ENCODE assay signal across 16 mouse cellular contexts in genomic region chr15:100166464-100166863, GRCm38 (mm10).
DNase-seq lines count a peak whose midpoint lies in the region; ATAC-seq and TF ChIP-seq lines count a peak whose summit lies in the region.
"Had no signal": no experiment of that assay in that cellular context is flagged by ENCODE, and none has a peak within 500 bp of the region (broad histone marks: within the 10 kb centered on the region; RNA-seq: fewer than 3 reads in every experiment).

No protein-coding gene starts in this region.

- H3K36me3 ChIP-seq in heart, embryonic 15.5 days = peaks cover 47% of the 10 kb centered on the region
- peaks cover 29% of the 10 kb centered on the region for H3K36me3 ChIP-seq in heart, embryonic 11.5 days (ENCODE audit: control insufficient read depth, insufficient read depth, low read length)
- H3K36me3 ChIP-seq in testis, adult 2 months (ENCODE audit: control insufficient read depth, insufficient read depth, low read length) = no peaks in the 10 kb centered on the region; the same call in 1 of the 2 replicates

- no peak for TF ChIP-seq POLR2A in testis, adult 2 months (IDR thresholded peaks at IDR 0.05; ENCODE audit: control insufficient read depth, low read depth, low read length)

- no peak overlapping the region for H3K9ac ChIP-seq in heart, embryonic 15.5 days
- H3K9ac ChIP-seq in heart, embryonic 11.5 days (ENCODE audit: low read depth, low read length) = no peak overlapping the region
- H3K9ac ChIP-seq: limb, embryonic 12.5 days; midbrain, embryonic 12.5 days had no signal

- no peak for DNase-seq in testis, postnatal 14 days (ENCODE audit: low spot score)
- DNase-seq in cerebellum, postnatal 36 days = peak; percentile 41 to 57
- no peak for DNase-seq in spleen, postnatal 36 days (ENCODE audit: low spot score in 2 of 2)
- no peak for DNase-seq in kidney, postnatal 25 days
- DNase-seq: adrenal gland, adult 8-10 months; gastrocnemius, postnatal 10 days; kidney, adult 11 months; kidney, postnatal 4 days; lung, adult 2 months; right cerebral cortex, postnatal 25 days had no signal

- no peaks in the 10 kb centered on the region for H3K9me3 ChIP-seq in heart, embryonic 15.5 days (replicated peaks)
- no peaks in the 10 kb centered on the region for H3K9me3 ChIP-seq in heart, embryonic 11.5 days (replicated peaks; ENCODE audit: control insufficient read depth, low read length)
- H3K9me3 ChIP-seq: limb, embryonic 12.5 days; midbrain, embryonic 12.5 days had no signal

- 80% methylated on average over 3 of the region's 3 CpGs for WGBS in heart, embryonic 15.5 days
- 81% methylated on average over 3 of the region's 3 CpGs for WGBS in heart, embryonic 11.5 days (ENCODE audit: insufficient replicate concordance)

- no peak for ATAC-seq in heart, embryonic 15.5 days (replicated peaks; ENCODE audit: insufficient number of reproducible peaks, insufficient read depth, low FRiP score, low read depth)
- ATAC-seq in heart, embryonic 11.5 days (replicated peaks; ENCODE audit: insufficient number of reproducible peaks, low FRiP score, low TSS enrichment) = no peak

- no peaks in the 10 kb centered on the region for H3K27me3 ChIP-seq in heart, embryonic 15.5 days
- no peaks in the 10 kb centered on the region for H3K27me3 ChIP-seq in heart, embryonic 11.5 days (ENCODE audit: control insufficient read depth, insufficient read depth, low read length)
- no peaks in the 10 kb centered on the region for H3K27me3 ChIP-seq in testis, adult 2 months (ENCODE audit: control insufficient read depth, insufficient read depth, low read length)
- H3K27me3 ChIP-seq: limb, embryonic 12.5 days; midbrain, embryonic 12.5 days had no signal

- H3K4me3 ChIP-seq in heart, embryonic 15.5 days = no peak overlapping the region
- no peak overlapping the region for H3K4me3 ChIP-seq in heart, embryonic 11.5 days (ENCODE audit: low read depth, low read length)
- no peak overlapping the region for H3K4me3 ChIP-seq in testis, adult 2 months (ENCODE audit: control insufficient read depth, low read depth, low read length)
- H3K4me3 ChIP-seq: limb, embryonic 12.5 days; midbrain, embryonic 12.5 days had no signal

- no peak overlapping the region for H3K4me2 ChIP-seq in heart, embryonic 15.5 days
- no peak overlapping the region for H3K4me2 ChIP-seq in heart, embryonic 11.5 days
- H3K4me2 ChIP-seq: limb, embryonic 12.5 days; midbrain, embryonic 12.5 days had no signal

- TF ChIP-seq CTCF in testis, adult 2 months (IDR thresholded peaks at IDR 0.05; ENCODE audit: control insufficient read depth, insufficient read depth, insufficient replicate concordance, low read depth, low read length) = no peak

- peak overlapping the region; percentile 72; the same call in 1 of the 2 replicates for H3K27ac ChIP-seq in heart, embryonic 15.5 days
- no peak overlapping the region for H3K27ac ChIP-seq in heart, embryonic 11.5 days (ENCODE audit: low read depth, low read length)
- H3K27ac ChIP-seq in testis, adult 2 months (ENCODE audit: control insufficient read depth, insufficient read depth, low read depth, low read length) = peak overlapping the region; percentile 37; the same call in 1 of the 2 replicates
- H3K27ac ChIP-seq: limb, embryonic 12.5 days; macrophage; midbrain, embryonic 12.5 days had no signal

- peaks cover 12% of the 10 kb centered on the region for H3K4me1 ChIP-seq in heart, embryonic 15.5 days (replicated peaks)
- H3K4me1 ChIP-seq in heart, embryonic 11.5 days (ENCODE audit: control insufficient read depth, insufficient read depth, low read length) = no peaks in the 10 kb centered on the region
- peaks cover 2% of the 10 kb centered on the region for H3K4me1 ChIP-seq in testis, adult 2 months (ENCODE audit: control insufficient read depth, insufficient read depth, low read length)
- H3K4me1 ChIP-seq: limb, embryonic 12.5 days; midbrain, embryonic 12.5 days had no signal

Comparison
In these comparisons a context has a peak if more than half of its experiments do, and no peak if none do; other contexts are left out.
1. DNase-seq: peak in cerebellum, postnatal 36 days (2 of 2); none in testis, postnatal 14 days (single experiment), spleen, postnatal 36 days (0 of 2) and kidney, postnatal 25 days (0 of 2).